Mouse (Mus musculus): Measurements from ENCODE around the gene Mogat2. TPM values are rescaled to one million over a fixed set of nuclear protein-coding genes. Genes with fewer than 3 reads are reported as not detected.

The Mogat2 gene
- polyA plus RNA-seq, 1 experiment from 2014 or later, result 2.5 TPM

DNA sequence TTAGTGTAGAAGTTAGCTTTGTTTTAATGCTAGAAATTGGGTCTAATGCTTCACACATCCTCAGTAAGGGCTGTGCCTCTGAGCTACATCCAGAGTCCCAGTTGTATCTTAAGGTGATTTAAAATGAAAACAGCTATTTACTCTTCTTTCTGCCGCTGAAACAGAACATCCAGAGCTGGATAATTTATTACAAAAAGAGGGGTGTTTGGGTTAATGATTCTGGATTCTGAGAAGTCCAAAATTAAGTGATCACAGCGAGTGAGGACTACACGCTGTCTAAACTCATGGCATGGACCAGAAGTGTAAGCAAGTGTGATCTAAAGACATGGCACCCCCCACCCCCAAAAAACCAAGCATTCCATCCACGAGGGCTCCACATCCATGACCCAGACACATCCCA is 44.5 kb downstream of the Mogat2 start:
- Histone ChIP-seq H3K4me3 (replicated peaks) (no peak overlapping the region), H3K4me2 (replicated peaks) (no peak overlapping the region), H3K4me1 (0 out of 2 replicates have a peak, but pooled peaks cover 3% of the 10 kb centered on the region), H3K9me3 (replicated peaks) (no peaks in the 10 kb centered on the region), H3K9ac (no peak overlapping the region), H3K27me3 (no peaks in the 10 kb centered on the region), H3K27ac (replicated peaks) (no peak overlapping the region), H3K36me3 (no peaks in the 10 kb centered on the region)
- WGBS, result 85% methylated on average over 4 of the region's 4 CpGs
- no peak for ATAC-seq (ENCODE audit: insufficient number of reproducible peaks, low FRiP score, low TSS enrichment, low read depth)

DNA sequence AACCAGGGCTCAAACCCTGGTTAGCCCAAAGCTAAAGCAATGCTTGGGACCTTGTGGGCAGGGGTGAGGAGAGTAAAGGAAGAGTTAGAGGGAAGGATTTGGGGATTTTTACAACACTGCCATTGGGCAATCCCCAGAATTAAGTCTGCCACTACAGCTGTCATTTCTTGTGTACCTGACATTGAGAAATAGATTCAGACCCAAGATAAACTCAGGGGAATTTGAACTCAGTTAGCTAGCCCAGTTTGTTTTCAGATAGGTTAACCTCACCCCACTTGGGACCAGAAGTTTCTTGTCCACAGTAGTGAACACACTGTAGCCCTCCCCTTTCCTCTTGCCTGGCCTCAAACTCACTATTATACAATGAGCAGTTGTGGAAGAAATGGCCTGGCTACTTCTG is 47.0 kb downstream of the Mogat2 start:
- H3K9me3 ChIP-seq (replicated peaks), result no peaks in the 10 kb centered on the region
- no peak overlapping the region for H3K27ac ChIP-seq (replicated peaks)
- ATAC-seq (ENCODE audit: insufficient number of reproducible peaks, low FRiP score, low TSS enrichment, low read depth), result no peak
- H3K36me3 ChIP-seq, result no peaks in the 10 kb centered on the region
- no peaks in the 10 kb centered on the region for H3K27me3 ChIP-seq
- no peak overlapping the region for H3K4me2 ChIP-seq (replicated peaks)
- H3K4me3 ChIP-seq (replicated peaks), result no peak overlapping the region
- H3K9ac ChIP-seq, result no peak overlapping the region
- H3K4me1 ChIP-seq, result no peaks in the 10 kb centered on the region

GRCm38 (mm10) chr7:99189885-99190284 is 48.5 kb downstream of the Mogat2 start:
- ATAC-seq (ENCODE audit: insufficient number of reproducible peaks, low FRiP score, low TSS enrichment, low read depth), result no peak
- 73% methylated on average over 5 of the region's 5 CpGs for WGBS
- Histone ChIP-seq H3K9ac (no peak overlapping the region), H3K4me2 (replicated peaks) (no peak overlapping the region), H3K36me3 (no peaks in the 10 kb centered on the region), H3K9me3 (replicated peaks) (no peaks in the 10 kb centered on the region), H3K27ac (replicated peaks) (no peak overlapping the region), H3K27me3 (no peaks in the 10 kb centered on the region), H3K4me3 (replicated peaks) (no peak overlapping the region), H3K4me1 (no peaks in the 10 kb centered on the region)

- H3K4me1 ChIP-seq, result peaks cover under 1% of the 10 kb centered on the region; the same call in 1 of the 2 replicates
- WGBS, result 65% methylated on average over 6 of the region's 6 CpGs
- no peak overlapping the region for H3K9ac ChIP-seq
- H3K9me3 ChIP-seq (replicated peaks), result no peaks in the 10 kb centered on the region
- no peak overlapping the region for H3K4me2 ChIP-seq (replicated peaks)
- H3K27me3 ChIP-seq, result no peaks in the 10 kb centered on the region
- no peak overlapping the region for H3K27ac ChIP-seq (replicated peaks)
- H3K4me3 ChIP-seq (replicated peaks), result no peak overlapping the region
- H3K36me3 ChIP-seq, result no peaks in the 10 kb centered on the region
- ATAC-seq (ENCODE audit: insufficient number of reproducible peaks, low FRiP score, low TSS enrichment, low read depth), result no peak
Observed at GRCm38 (mm10) chr7:99188630-99189029, 49.8 kb downstream of the Mogat2 start.

DNA sequence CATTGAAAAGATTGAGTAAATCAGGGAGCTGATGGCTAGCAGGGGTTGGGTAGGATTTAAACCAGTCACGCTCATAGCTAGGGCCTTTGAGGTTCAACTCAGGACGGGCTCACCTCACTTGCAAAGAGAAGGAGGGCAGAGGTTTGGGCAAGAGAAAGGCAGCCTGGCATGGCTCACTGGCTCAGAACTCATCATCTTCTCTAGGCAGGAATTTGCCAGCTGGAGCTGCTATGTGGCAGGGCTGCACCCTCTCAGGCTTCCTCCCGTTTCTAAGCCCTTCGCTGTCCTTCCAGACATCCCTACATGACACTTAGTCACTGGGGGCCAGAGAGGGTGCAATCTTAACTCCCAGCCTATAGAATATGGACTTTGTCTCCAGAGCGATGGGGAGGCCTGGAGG is 51.0 kb downstream of the Mogat2 start:
- Histone ChIP-seq H3K9ac (no peak overlapping the region), H3K27ac (replicated peaks) (no peak overlapping the region), H3K4me2 (replicated peaks) (no peak overlapping the region), H3K36me3 (no peaks in the 10 kb centered on the region), H3K9me3 (replicated peaks) (no peaks in the 10 kb centered on the region), H3K4me1 (peaks cover 4% of the 10 kb centered on the region; the same call in 1 of the 2 replicates), H3K4me3 (replicated peaks) (no peak overlapping the region), H3K27me3 (no peaks in the 10 kb centered on the region)
- ATAC-seq (ENCODE audit: insufficient number of reproducible peaks, low FRiP score, low TSS enrichment, low read depth), result no peak
- 83% methylated on average over 5 of the region's 5 CpGs for WGBS

DNA sequence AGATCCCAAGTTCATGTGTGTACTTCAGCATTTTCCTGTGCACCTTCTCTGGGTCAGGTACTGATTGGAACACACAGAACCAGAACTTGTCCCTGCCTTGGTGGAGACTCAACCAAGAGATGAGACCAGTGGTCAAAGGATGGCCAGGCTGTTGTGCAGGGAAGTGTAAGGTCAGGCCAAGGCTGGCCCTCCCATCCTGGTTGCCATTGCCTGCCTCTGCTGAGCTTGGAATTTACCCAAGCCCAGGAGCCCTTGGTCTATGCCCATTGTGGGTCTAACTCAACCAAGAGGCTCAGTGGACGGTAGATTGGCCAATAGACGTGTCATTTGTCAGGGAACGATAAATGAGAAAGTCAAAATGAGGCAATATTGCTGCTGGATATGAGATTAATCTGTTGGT is 53.0 kb downstream of the Mogat2 start:
- Histone ChIP-seq H3K4me3 (replicated peaks) (no peak overlapping the region), H3K4me1 (peaks cover 14% of the 10 kb centered on the region), H3K4me2 (replicated peaks) (no peak overlapping the region), H3K27ac (replicated peaks) (no peak overlapping the region), H3K9ac (no peak overlapping the region), H3K36me3 (no peaks in the 10 kb centered on the region), H3K27me3 (no peaks in the 10 kb centered on the region), H3K9me3 (replicated peaks) (no peaks in the 10 kb centered on the region)
- ATAC-seq (ENCODE audit: insufficient number of reproducible peaks, low FRiP score, low TSS enrichment, low read depth), result no peak
- 84% methylated on average over 3 of the region's 3 CpGs for WGBS

DNA sequence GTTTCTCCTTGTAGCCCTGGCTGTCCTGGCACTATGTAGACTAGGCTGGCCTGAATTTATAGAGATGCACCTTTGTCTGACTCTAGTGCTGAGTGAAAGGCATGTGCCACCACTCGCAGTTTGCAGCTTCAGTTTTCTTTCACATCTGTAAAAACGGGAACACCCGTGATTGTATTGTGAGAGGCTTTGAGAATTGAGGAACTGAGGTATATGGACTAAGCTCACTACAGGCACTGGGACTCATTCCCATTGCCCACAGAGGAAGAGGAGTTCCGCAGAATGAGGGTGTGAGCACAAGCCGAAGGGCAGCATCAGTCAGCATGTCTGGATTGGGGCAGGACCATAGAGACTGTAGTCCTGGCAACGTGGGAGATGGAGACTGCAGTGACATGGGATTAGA is 54.7 kb downstream of the Mogat2 start:
- Histone ChIP-seq H3K9me3 (replicated peaks) (no peaks in the 10 kb centered on the region), H3K4me3 (replicated peaks) (no peak overlapping the region), H3K4me1 (peaks cover 14% of the 10 kb centered on the region), H3K9ac (no peak overlapping the region), H3K27me3 (no peaks in the 10 kb centered on the region), H3K36me3 (no peaks in the 10 kb centered on the region), H3K4me2 (replicated peaks) (peak overlapping the region; percentile 98; the same call in 1 of the 2 replicates), H3K27ac (replicated peaks) (no peak overlapping the region)
- WGBS, result 68% methylated on average over 6 of the region's 6 CpGs
- no peak for ATAC-seq (ENCODE audit: insufficient number of reproducible peaks, low FRiP score, low TSS enrichment, low read depth)

DNA sequence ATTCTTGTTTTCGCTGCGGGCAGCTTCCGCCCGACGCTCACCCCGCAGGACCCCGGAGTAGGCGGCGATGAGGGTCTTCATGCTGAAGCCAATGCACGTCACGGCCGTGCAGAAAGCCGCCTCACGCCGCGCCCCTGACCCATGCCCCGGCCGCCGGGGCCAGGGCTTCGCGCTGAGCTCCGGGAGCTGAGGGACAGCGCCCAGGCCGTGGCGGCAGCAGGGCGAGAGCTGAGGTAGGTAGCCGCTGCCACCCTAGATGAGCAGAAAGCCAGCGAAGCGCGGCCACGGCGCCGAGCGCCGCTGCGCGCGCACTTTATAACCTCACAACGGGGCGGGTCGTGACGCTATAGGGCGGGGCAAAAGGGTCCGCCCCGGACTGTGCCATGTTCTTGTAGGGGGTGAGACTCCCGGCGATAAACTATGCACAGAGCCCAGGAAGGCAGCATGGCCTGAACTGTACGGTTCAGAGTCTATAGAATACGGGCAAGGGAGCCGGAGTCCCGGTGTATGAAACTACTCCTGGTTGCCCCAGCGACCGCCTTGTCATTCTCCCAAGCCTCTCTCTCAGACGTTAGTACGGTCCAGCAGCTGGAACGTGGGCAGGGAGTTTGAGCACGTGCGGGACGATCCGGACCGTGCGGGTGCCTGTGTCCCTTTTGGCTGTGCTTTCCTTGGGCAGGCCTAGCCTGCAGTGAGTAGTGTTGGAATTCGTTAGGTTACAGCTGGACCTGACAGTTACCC is 55.8 kb downstream of the Mogat2 start, which contains the start of gene Dgat2:
Dgat2 (minus strand) TSS at position 288 of the 741 bp plus-strand sequence.
- peak within 1 kb of the TSS; percentile 98 for H3K4me2 ChIP-seq (replicated peaks)
- H3K9me3 ChIP-seq (replicated peaks), result no peaks in the 10 kb centered on the region
- peak; percentile 93 for ATAC-seq (ENCODE audit: insufficient number of reproducible peaks, low FRiP score, low TSS enrichment, low read depth)
- H3K4me1 ChIP-seq, result peaks cover 14% of the 10 kb centered on the region
- H3K27ac ChIP-seq (replicated peaks), result peak within 1 kb of the TSS; percentile 82
- H3K4me3 ChIP-seq (replicated peaks), result peak within 1 kb of the TSS; percentile 78
- peak within 1 kb of the TSS; percentile 91 for H3K9ac ChIP-seq
- H3K36me3 ChIP-seq, result no peaks in the 10 kb centered on the region
- no peaks in the 10 kb centered on the region for H3K27me3 ChIP-seq
- WGBS, result under 1% methylated on average over 63 of the region's 63 CpGs

DNA sequence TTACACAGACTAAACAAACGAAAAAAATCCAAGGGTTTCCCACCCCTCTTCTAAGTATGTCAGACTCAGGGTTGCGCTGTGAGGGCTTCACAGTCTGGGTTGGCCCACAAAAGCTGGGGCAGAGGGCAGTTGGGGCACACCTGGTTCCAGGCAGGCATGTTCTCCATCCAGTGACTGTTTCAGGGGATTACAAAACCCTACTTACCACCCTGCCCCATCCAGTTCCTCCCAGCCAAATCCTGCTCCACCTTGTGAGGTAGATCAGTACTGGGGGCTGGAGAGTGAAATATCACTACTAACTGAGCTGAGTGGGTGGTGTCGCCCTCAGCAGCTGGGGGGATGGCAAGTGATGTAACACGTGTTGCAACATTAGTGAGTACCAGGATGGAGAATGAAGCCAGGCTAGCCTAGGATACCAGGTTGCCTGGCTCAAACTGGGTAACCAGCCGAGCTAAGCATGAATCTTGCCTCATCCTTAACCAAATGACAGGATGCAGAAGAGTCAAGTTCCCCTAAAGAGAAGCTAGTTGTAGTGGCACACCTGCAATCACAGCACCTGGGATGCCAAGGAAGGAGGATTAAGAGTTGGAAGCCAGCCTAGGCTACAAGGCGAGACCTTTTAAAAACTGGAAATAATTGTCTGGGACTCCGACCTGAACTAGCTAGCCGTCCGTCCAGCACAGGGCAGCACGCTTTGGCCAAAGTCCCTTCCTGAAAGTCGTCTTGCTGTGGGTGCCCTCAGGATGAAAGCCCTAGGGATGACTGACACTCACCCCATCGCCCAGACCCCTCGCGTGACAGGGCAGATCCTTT is 56.6 kb downstream of the Mogat2 start:
- WGBS, result 18% methylated on average over 14 of the region's 14 CpGs
- peak overlapping the region; percentile 98 for H3K4me2 ChIP-seq (replicated peaks)
- H3K27ac ChIP-seq (replicated peaks), result peak overlapping the region; percentile 65

GRCm38 (mm10) chr7:99180162-99180561 is 58.3 kb downstream of the Mogat2 start:
- H3K4me1 ChIP-seq, result peaks cover 14% of the 10 kb centered on the region
- H3K9me3 ChIP-seq (replicated peaks), result no peaks in the 10 kb centered on the region
- H3K36me3 ChIP-seq, result no peaks in the 10 kb centered on the region
- ATAC-seq (ENCODE audit: insufficient number of reproducible peaks, low FRiP score, low TSS enrichment, low read depth), result no peak
- no peak overlapping the region for H3K27ac ChIP-seq (replicated peaks)
- H3K9ac ChIP-seq, result no peak overlapping the region
- H3K4me3 ChIP-seq (replicated peaks), result no peak overlapping the region
- H3K4me2 ChIP-seq (replicated peaks), result no peak overlapping the region
- H3K27me3 ChIP-seq, result no peaks in the 10 kb centered on the region
- WGBS, result 76% methylated on average over 1 of the region's 1 CpGs

More for the DNA sequence above, 56.6 kb downstream of the Mogat2 start:
- Histone ChIP-seq H3K4me3 (replicated peaks) (peak overlapping the region; percentile 78), H3K4me1 (peaks cover 14% of the 10 kb centered on the region), H3K9ac (peak overlapping the region; percentile 91), H3K36me3 (no peaks in the 10 kb centered on the region), H3K27me3 (no peaks in the 10 kb centered on the region), H3K9me3 (replicated peaks) (no peaks in the 10 kb centered on the region)
- no peak for ATAC-seq (ENCODE audit: insufficient number of reproducible peaks, low FRiP score, low TSS enrichment, low read depth)

DNA sequence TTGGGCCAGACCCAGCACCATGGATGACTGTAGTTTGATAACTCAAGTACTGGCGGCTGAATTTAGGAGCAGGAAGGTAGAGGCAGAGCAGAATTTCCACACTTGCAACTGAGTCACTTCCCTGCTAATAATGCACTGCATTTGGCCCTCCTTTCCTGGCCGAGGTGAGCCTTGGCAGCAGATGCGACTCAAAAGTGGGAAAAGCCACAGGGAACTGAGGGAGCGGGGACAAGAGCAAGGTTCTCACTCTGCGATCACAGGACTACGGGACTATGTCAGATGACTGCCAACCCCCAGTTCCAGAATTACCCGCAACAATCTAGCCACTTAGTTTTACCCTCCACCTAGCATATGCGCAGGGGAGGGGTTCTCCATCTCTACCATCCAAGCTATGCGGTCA is 59.1 kb downstream of the Mogat2 start:
- WGBS, result 86% methylated on average over 9 of the region's 9 CpGs
- no peak overlapping the region for H3K27ac ChIP-seq (replicated peaks)
- peaks cover 14% of the 10 kb centered on the region for H3K4me1 ChIP-seq
- no peak for ATAC-seq (ENCODE audit: insufficient number of reproducible peaks, low FRiP score, low TSS enrichment, low read depth)
- H3K9me3 ChIP-seq (replicated peaks), result no peaks in the 10 kb centered on the region
- no peaks in the 10 kb centered on the region for H3K27me3 ChIP-seq
- no peak overlapping the region for H3K4me3 ChIP-seq (replicated peaks)
- H3K9ac ChIP-seq, result no peak overlapping the region
- no peaks in the 10 kb centered on the region for H3K36me3 ChIP-seq
- no peak overlapping the region for H3K4me2 ChIP-seq (replicated peaks)

Data from embryonic facial prominence, embryonic 15.5 days (tissue).